Mouse (Mus musculus) cortical plate, adult 2 months (tissue): ENCODE measurements around the gene Slc9a6.

ENCODE experiments used
- CTCF ChIP-seq: fragments of 200-500 bp; IDR thresholded peaks from 2 replicates; pipeline ENCODE4 v1.5.1; 2011; ENCODE audit warnings: mild to moderate bottlenecking, control low read depth, low read length; ENCODE audit not compliant: insufficient read depth; ENCODE audit errors: extremely low read depth
- POLR2A ChIP-seq: fragments of 200-500 bp; IDR thresholded peaks from 2 replicates; pipeline ENCODE4 v1.6.1; 2011; ENCODE audit warnings: mild to moderate bottlenecking, low read length, control low read depth; ENCODE audit not compliant: insufficient read depth; ENCODE audit errors: extremely low read depth

DNA sequence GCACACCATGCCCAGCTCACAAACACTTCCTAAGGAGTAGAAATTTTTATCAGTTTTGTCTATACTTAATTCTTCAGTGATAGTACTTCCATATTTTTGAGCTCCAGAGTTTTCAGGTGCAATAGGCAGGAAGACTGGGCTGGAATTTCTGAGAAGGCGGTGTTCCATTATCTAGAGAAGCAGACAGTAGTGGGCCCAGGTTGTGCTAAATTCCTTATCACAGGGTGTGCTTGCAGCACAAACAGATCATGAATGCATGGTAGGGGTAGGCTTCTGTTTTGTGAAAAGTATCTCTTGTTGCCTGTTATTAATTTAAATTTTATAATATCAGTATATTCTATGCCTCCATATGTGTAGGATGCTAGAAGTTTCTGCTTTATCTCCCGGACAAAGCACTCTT lies 5.7 kb downstream of the Slc9a6 start:
- no peak for TF ChIP-seq CTCF
- no peak for TF ChIP-seq POLR2A
